Mouse (Mus musculus) CH12.LX (cell line): ENCODE data around the gene Ncoa5. TPM values are rescaled to one million over a fixed set of nuclear protein-coding genes. Genes with fewer than 3 reads are reported as not detected.

ENCODE experiments used
- DNase-seq: peaks from one replicate; pipeline ENCODE4 v3.0.0-alpha.2; 2013; ENCODE audit errors: extremely low read depth
- H3K27ac ChIP-seq: 2 replicates; pipeline ENCODE4 v1.5.1; 2012; ENCODE audit warnings: low read depth, mild to moderate bottlenecking, control low read depth, moderate library complexity; ENCODE audit not compliant: insufficient read depth
- H3K27me3 ChIP-seq: replicated peaks from 2 replicates; pipeline ENCODE3; 2012; ENCODE audit warnings: inconsistent platforms
- H3K36me3 ChIP-seq, 2 experiments: replicated peaks in 1 of 2; 2 replicates each; pipeline versions ENCODE3 to v1.6.1; 2012; ENCODE audit warnings: inconsistent platforms in 1 of 2, low read length in 1 of 2, mild to moderate bottlenecking in 1 of 2, mixed read lengths in 1 of 2, moderate library complexity in 1 of 2; ENCODE audit not compliant: control insufficient read depth in 1 of 2, insufficient read depth in 1 of 2
- H3K4me1 ChIP-seq, 2 experiments: 2 replicates each; pipeline ENCODE4 v1.6.1; 2012; ENCODE audit warnings: inconsistent platforms in 1 of 2, moderate library complexity in 1 of 2; ENCODE audit not compliant: insufficient read depth in 2 of 2, control insufficient read depth in 1 of 2
- H3K4me2 ChIP-seq: 2 replicates; pipeline ENCODE4 v1.6.1; 2012; ENCODE audit warnings: low read depth, mild to moderate bottlenecking, control low read depth; ENCODE audit not compliant: poor library complexity, insufficient read depth, severe bottlenecking
- H3K4me3 ChIP-seq, 3 experiments: fragments of 150-350 bp in 1 of 3; sonication (generic) in 1 of 3; replicated peaks in 1 of 3; 2 replicates each; pipeline versions ENCODE3 to v1.5.1; 2011 to 2012; ENCODE audit warnings: low read depth in 2 of 3, low read length in 2 of 3, mild to moderate bottlenecking in 2 of 3, moderate library complexity in 2 of 3, control low read depth in 1 of 3, improper control_type of control experiment in 1 of 3, inconsistent platforms in 1 of 3, mixed read lengths in 1 of 3; ENCODE audit not compliant: poor library complexity in 1 of 3
- H3K79me2 ChIP-seq: replicated peaks from 2 replicates; pipeline ENCODE4 v1.6.1; 2012; ENCODE audit warnings: mild to moderate bottlenecking, moderate library complexity; ENCODE audit not compliant: control insufficient read depth, poor library complexity, insufficient read depth, severe bottlenecking; ENCODE audit errors: extremely low read depth
- H3K9ac ChIP-seq: 2 replicates; pipeline ENCODE4 v1.6.1; 2012; ENCODE audit warnings: low read depth, mild to moderate bottlenecking, control low read depth, moderate library complexity; ENCODE audit not compliant: insufficient read depth
- H3K9me3 ChIP-seq: replicated peaks from 2 replicates; pipeline ENCODE3; 2012; ENCODE audit warnings: low read length, inconsistent platforms, mixed read lengths
- BHLHE40 ChIP-seq: IDR thresholded peaks from 2 replicates; pipeline ENCODE4 v1.6.1; 2011; ENCODE audit warnings: mild to moderate bottlenecking, low read depth, low read length, improper control_type of control experiment
- CHD1 ChIP-seq: IDR thresholded peaks from 2 replicates; pipeline ENCODE4 v1.6.1; 2012; ENCODE audit warnings: low read depth, low read length, improper control_type of control experiment, inconsistent platforms
- CHD2 ChIP-seq: IDR thresholded peaks from 2 replicates; pipeline ENCODE4 v1.6.1; 2011; ENCODE audit warnings: low read length, improper control_type of control experiment
- ELF1 ChIP-seq: IDR thresholded peaks from 2 replicates; pipeline ENCODE4 v1.6.1; 2014; ENCODE audit warnings: low read depth, mild to moderate bottlenecking, inconsistent platforms, low read length, improper control_type of control experiment
- EP300 ChIP-seq: IDR thresholded peaks from 2 replicates; pipeline ENCODE4 v1.6.1; 2011; ENCODE audit warnings: low read length, improper control_type of control experiment
- ETS1 ChIP-seq: conservative IDR thresholded peaks from 2 replicates; pipeline ENCODE4 v1.6.1; 2012; ENCODE audit warnings: low read depth, mild to moderate bottlenecking, inconsistent platforms, low read length, improper control_type of control experiment, moderate library complexity
- HCFC1 ChIP-seq: IDR thresholded peaks from 2 replicates; pipeline ENCODE4 v1.6.1; 2012; ENCODE audit warnings: low read depth, mild to moderate bottlenecking, inconsistent platforms, low read length, improper control_type of control experiment
- JUN ChIP-seq: IDR thresholded peaks from 2 replicates; pipeline ENCODE4 v1.6.1; 2011; ENCODE audit warnings: low read depth, mild to moderate bottlenecking, low read length, improper control_type of control experiment, moderate library complexity; ENCODE audit not compliant: insufficient read depth
- JUND ChIP-seq: conservative IDR thresholded peaks from 2 replicates; pipeline ENCODE4 v1.6.1; 2011; ENCODE audit warnings: low read depth, low read length, improper control_type of control experiment
- MAX ChIP-seq: IDR thresholded peaks from 2 replicates; pipeline ENCODE4 v1.6.1; 2011; ENCODE audit warnings: low read length, improper control_type of control experiment
- MAZ ChIP-seq: IDR thresholded peaks from 2 replicates; pipeline ENCODE4 v1.6.1; 2012; ENCODE audit warnings: low read depth, mild to moderate bottlenecking, inconsistent platforms, low read length, improper control_type of control experiment, moderate library complexity
- MEF2A ChIP-seq: IDR thresholded peaks from 2 replicates; pipeline ENCODE4 v1.6.1; 2014; ENCODE audit warnings: low read depth, mild to moderate bottlenecking, inconsistent platforms, low read length, improper control_type of control experiment, borderline replicate concordance
- NELFE ChIP-seq: IDR thresholded peaks from 2 replicates; pipeline ENCODE4 v1.6.1; 2011; ENCODE audit warnings: low read depth, low read length, improper control_type of control experiment
- NRF1 ChIP-seq: IDR thresholded peaks from 2 replicates; pipeline ENCODE4 v1.6.1; 2014; ENCODE audit warnings: low read depth, mild to moderate bottlenecking, inconsistent platforms, low read length, improper control_type of control experiment, moderate library complexity
- PAX5 ChIP-seq: IDR thresholded peaks from 2 replicates; pipeline ENCODE4 v1.6.1; 2012; ENCODE audit warnings: low read length, inconsistent platforms, mixed read lengths
- POLR2A ChIP-seq: IDR thresholded peaks from 2 replicates; pipeline ENCODE4 v1.6.1; 2011; ENCODE audit warnings: low read depth, mild to moderate bottlenecking, improper control_type of control experiment, low read length
- POLR2AphosphoS2 ChIP-seq: IDR thresholded peaks from 2 replicates; pipeline ENCODE4 v1.6.1; 2011; ENCODE audit warnings: low read depth, low read length, improper control_type of control experiment
- RAD21 ChIP-seq: IDR thresholded peaks from 2 replicates; pipeline ENCODE4 v1.6.1; 2011; ENCODE audit warnings: low read depth, mild to moderate bottlenecking, low read length, improper control_type of control experiment, moderate library complexity
- RCOR1 ChIP-seq: conservative IDR thresholded peaks from 2 replicates; pipeline ENCODE4 v1.6.1; 2012; ENCODE audit warnings: low read depth, mild to moderate bottlenecking, inconsistent platforms, low read length, improper control_type of control experiment
- SIN3A ChIP-seq: IDR thresholded peaks from 2 replicates; pipeline ENCODE4 v1.6.1; 2012; ENCODE audit warnings: low read length, improper control_type of control experiment, inconsistent platforms
- SMC3 ChIP-seq: IDR thresholded peaks from 2 replicates; pipeline ENCODE4 v1.6.1; 2011; ENCODE audit warnings: low read depth, low read length, improper control_type of control experiment
- TCF12 ChIP-seq: IDR thresholded peaks from 2 replicates; pipeline ENCODE4 v1.6.1; 2014; ENCODE audit warnings: low read depth, mild to moderate bottlenecking, inconsistent platforms, low read length, improper control_type of control experiment
- UBTF ChIP-seq: IDR thresholded peaks from 2 replicates; pipeline ENCODE4 v1.6.1; 2012; ENCODE audit warnings: low read depth, mild to moderate bottlenecking, inconsistent platforms, low read length, improper control_type of control experiment, moderate library complexity
- USF1 ChIP-seq: IDR thresholded peaks from 2 replicates; pipeline ENCODE4 v1.6.1; 2014; ENCODE audit warnings: low read depth, mild to moderate bottlenecking, inconsistent platforms, low read length, improper control_type of control experiment
- USF2 ChIP-seq: conservative IDR thresholded peaks from 2 replicates; pipeline ENCODE4 v1.6.1; 2011; ENCODE audit warnings: low read depth, low read length, improper control_type of control experiment
- ZC3H11A ChIP-seq: IDR thresholded peaks from 2 replicates; pipeline ENCODE4 v1.6.1; 2012; ENCODE audit warnings: low read depth, mild to moderate bottlenecking, inconsistent platforms, low read length, improper control_type of control experiment
- ZKSCAN1 ChIP-seq: IDR thresholded peaks from 2 replicates; pipeline ENCODE4 v1.6.1; 2012; ENCODE audit warnings: low read depth, inconsistent platforms, low read length, improper control_type of control experiment, borderline replicate concordance
- ZMIZ1 ChIP-seq: IDR thresholded peaks from 2 replicates; pipeline ENCODE4 v1.6.1; 2012; ENCODE audit warnings: low read depth, mild to moderate bottlenecking, inconsistent platforms, low read length, improper control_type of control experiment
- dilution Hi-C: fragments of 300-500 bp; cut with MboI; formaldehyde crosslinking; loops from 2 replicates; pipeline ENCODE4 v1.14.3; 2020; ENCODE audit warnings: low sequenced_read_pairs; ENCODE audit not compliant: extremely low pct_unique_long_range_greater_than_20kb, extremely low pct_ligation_motif_present
- in situ Hi-C: fragments of 300-500 bp; cut with MboI; formaldehyde crosslinking; loops from 3 replicates; pipeline ENCODE4 v1.14.3; 2019; ENCODE audit warnings: low sequenced_read_pairs, low pct_ligation_motif_present, low pct_unique_long_range_greater_than_20kb, mixed read lengths
- polyA plus RNA-seq: library from polyadenylated mRNA; unstranded; fragments of >175 nt; gene quantifications from 2 replicates; pipeline ENCODE4 v1.2.1, GENCODE M21; 2012; ENCODE audit warnings: low read depth; ENCODE audit not compliant: insufficient read length
- total RNA-seq, 2 experiments: library from RNA; depleted of rRNA; stranded (reverse); fragments of 300-350 nt in 1 of 2; fragments of >200 nt in 1 of 2; gene quantifications; 2 replicates each; pipeline ENCODE4 v1.2.3; 2012 to 2014

Ncoa5 gene
- total and polyA plus RNA-seq, 3 experiments = 18.6 to 46.4 (median 20.1) TPM

DNA sequence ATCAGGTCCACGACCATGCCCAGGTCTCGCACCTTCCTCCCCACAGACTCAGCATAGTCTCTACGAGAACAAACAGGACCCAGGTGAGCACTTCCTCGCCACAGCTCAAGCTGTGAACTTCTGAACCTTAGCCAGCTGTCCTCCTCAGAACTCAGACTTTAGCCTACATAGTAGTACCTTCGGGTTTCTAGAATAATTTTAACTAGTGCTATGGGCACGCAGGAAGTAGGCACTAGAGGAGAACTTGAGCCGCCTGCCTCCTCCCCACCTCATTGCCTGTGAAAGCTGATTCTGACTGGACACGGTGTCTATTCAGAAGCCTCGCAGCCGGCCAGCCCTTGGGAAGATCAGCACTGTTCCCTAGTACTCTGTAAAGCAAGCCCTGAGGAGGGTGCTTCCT, 30.4 kb downstream of the Ncoa5 start:
- Histone ChIP-seq H3K9me3 (no peaks in the 10 kb centered on the region), H3K27me3 (no peaks in the 10 kb centered on the region), H3K27ac (no peak overlapping the region), H3K79me2 (no peaks in the 10 kb centered on the region), H3K4me1 (no peaks in the 10 kb centered on the region), H3K4me3 (no peak overlapping the region), H3K4me2 (no peak overlapping the region), H3K36me3 (peaks cover 81 to 99% of the 10 kb centered on the region in 2 experiments), H3K9ac (no peak overlapping the region)
- in situ Hi-C loops = no loop called here
- no peak for DNase-seq
- dilution Hi-C loops = no loop called here
- no peak for TF ChIP-seq RAD21
- TF ChIP-seq HCFC1 = no peak
- no peak for TF ChIP-seq ZC3H11A
- TF ChIP-seq MAZ = no peak
- no peak for TF ChIP-seq PAX5
- TF ChIP-seq CHD1 = no peak
- TF ChIP-seq JUN = no peak
- no peak for TF ChIP-seq JUND
- no peak for TF ChIP-seq TCF12
- no peak for TF ChIP-seq USF1
- TF ChIP-seq ZMIZ1 = no peak
- TF ChIP-seq ETS1 = no peak
- TF ChIP-seq POLR2A = no peak
- TF ChIP-seq EP300 = no peak
- TF ChIP-seq NELFE = no peak
- no peak for TF ChIP-seq MAX
- TF ChIP-seq UBTF = no peak
- no peak for TF ChIP-seq NRF1
- no peak for TF ChIP-seq ZKSCAN1
- TF ChIP-seq USF2 = no peak

DNA sequence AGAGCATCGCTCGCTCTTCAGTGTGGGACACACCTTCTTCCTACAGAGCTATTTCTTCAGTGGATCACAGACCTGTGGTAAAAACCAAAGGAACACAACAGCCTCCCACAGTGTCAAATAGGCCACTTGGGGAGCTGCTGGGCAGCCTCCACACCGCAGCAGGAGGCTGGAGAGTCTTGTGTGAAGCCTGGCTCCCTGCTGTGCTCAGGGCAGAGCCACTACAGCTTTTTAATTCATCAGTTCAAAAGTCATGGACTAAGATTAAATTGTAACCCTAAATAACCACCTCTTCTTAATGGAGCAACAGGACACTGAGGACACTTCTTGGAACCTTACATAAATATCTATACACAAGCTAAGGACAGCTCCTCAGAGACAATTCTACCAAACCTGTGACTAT, 31.6 kb downstream of the Ncoa5 start:
- in situ Hi-C loops = no loop called here
- no peak overlapping the region for H3K4me3 ChIP-seq
- dilution Hi-C loops = no loop called here
- no peak overlapping the region for H3K9ac ChIP-seq
- no peaks in the 10 kb centered on the region for H3K27me3 ChIP-seq
- no peak overlapping the region for H3K27ac ChIP-seq
- no peaks in the 10 kb centered on the region for H3K4me1 ChIP-seq
- no peaks in the 10 kb centered on the region for H3K79me2 ChIP-seq
- TF ChIP-seq BHLHE40 = no peak
- no peak for TF ChIP-seq RCOR1
- TF ChIP-seq ZC3H11A = no peak
- TF ChIP-seq TCF12 = no peak
- TF ChIP-seq POLR2AphosphoS2 = no peak
- TF ChIP-seq ELF1 = no peak
- TF ChIP-seq RAD21 = no peak
- no peak for TF ChIP-seq NELFE
- no peak for TF ChIP-seq JUN
- no peak for TF ChIP-seq SMC3
- TF ChIP-seq CHD2 = no peak
- TF ChIP-seq MAZ = no peak
- no peak for TF ChIP-seq HCFC1
- TF ChIP-seq ETS1 = no peak
- no peak for TF ChIP-seq SIN3A
- no peak for TF ChIP-seq MEF2A
- DNase-seq = no peak
- H3K36me3 ChIP-seq = peaks cover 76 to 99% of the 10 kb centered on the region in 2 experiments
- no peak overlapping the region for H3K4me2 ChIP-seq
- H3K9me3 ChIP-seq = no peaks in the 10 kb centered on the region
